Comparison of ENCODE assay signal across 23 mouse cellular contexts in the genomic region with DNA sequence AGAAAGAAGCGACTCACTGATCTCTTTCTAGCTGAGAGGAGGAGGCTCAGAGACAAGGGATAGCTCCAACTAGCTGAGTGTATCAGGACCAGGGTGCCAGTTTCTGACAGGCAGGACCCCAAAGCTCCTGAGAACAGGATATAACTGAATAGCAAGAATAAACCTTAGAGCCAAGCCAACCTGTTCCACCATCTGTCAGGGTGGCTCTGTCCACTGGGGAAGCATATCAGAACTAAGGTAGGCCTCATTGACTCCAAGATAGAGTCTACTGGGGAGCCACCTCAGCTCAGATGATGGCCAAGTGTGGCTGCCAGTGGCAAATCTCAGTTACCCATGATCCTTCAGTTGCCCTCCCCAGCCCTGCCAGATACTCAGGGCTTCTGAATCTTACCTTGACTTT. TPM values are rescaled to one million over a fixed set of nuclear protein-coding genes. Genes with fewer than 3 reads are reported as not detected.
DNase-seq lines count a peak whose midpoint lies in the region; ATAC-seq and TF ChIP-seq lines count a peak whose summit lies in the region.
"Had no signal": no experiment of that assay in that cellular context is flagged by ENCODE, and none has a peak within 500 bp of the region (broad histone marks: within the 10 kb centered on the region; RNA-seq: fewer than 3 reads in every experiment).

No protein-coding gene starts in this region.

- peak overlapping the region; percentile 39; the same call in 1 of the 2 replicates for H3K27ac ChIP-seq in cerebellum, adult 2 months (ENCODE audit: insufficient read depth, low read length)
- H3K27ac ChIP-seq in forebrain, embryonic 10.5 days = no peak overlapping the region
- H3K27ac ChIP-seq in intestine, embryonic 15.5 days = no peak overlapping the region
- H3K27ac ChIP-seq: embryonic facial prominence, embryonic 12.5 days; embryonic facial prominence, embryonic 15.5 days; forebrain, embryonic 13.5 days; hindbrain, embryonic 12.5 days; hindbrain, embryonic 15.5 days had no signal

- DNase-seq in cerebellum, postnatal 4 days (ENCODE audit: low spot score in 2 of 2) = no peak
- DNase-seq in brain, adult 2 months (ENCODE audit: low read depth, low spot score) = peak; percentile 94
- DNase-seq in cerebellum, adult 2 months = peak; percentile 62 to 84
- DNase-seq in cerebellum, adult 9-11 months = peak; percentile 82
- no peak for DNase-seq in forebrain, embryonic 10.5 days (ENCODE audit: extremely low spot score, low spot score)
- no peak for DNase-seq in urinary bladder, postnatal 25 days (ENCODE audit: low spot score)
- DNase-seq: adrenal gland, adult 8-10 months; adrenal gland, postnatal 25 days; gastrocnemius, postnatal 10 days; gastrocnemius, postnatal 36 days; kidney, adult 11 months; kidney, adult 8-10 months had no signal

- no peaks in the 10 kb centered on the region for H3K27me3 ChIP-seq in cerebellum, adult 2 months (ENCODE audit: control insufficient read depth, insufficient read depth, low read length)
- no peaks in the 10 kb centered on the region for H3K27me3 ChIP-seq in forebrain, embryonic 10.5 days (ENCODE audit: poor library complexity, severe bottlenecking)
- no peaks in the 10 kb centered on the region for H3K27me3 ChIP-seq in intestine, embryonic 15.5 days (replicated peaks)
- H3K27me3 ChIP-seq: embryonic facial prominence, embryonic 12.5 days; forebrain, embryonic 13.5 days; hindbrain, embryonic 12.5 days; hindbrain, embryonic 15.5 days had no signal

- peak; percentile 90 for ATAC-seq in cerebellum, adult (ENCODE audit: insufficient number of reproducible peaks, low FRiP score, low TSS enrichment)
- no peak for ATAC-seq in intestine, embryonic 15.5 days
- ATAC-seq: activated CD4-positive, CD25-positive, alpha-beta regulatory T cell, adult 4 months; forebrain, embryonic 13.5 days; forebrain, embryonic 16.5 days had no signal

- 3% methylated on average over 1 of the region's 1 CpGs for WGBS in cerebellum, adult 2 months
- WGBS in forebrain, embryonic 10.5 days = 89% methylated on average over 1 of the region's 1 CpGs
- WGBS in intestine, embryonic 15.5 days = 74% methylated on average over 1 of the region's 1 CpGs

- no peak overlapping the region for H3K4me3 ChIP-seq in cerebellum, adult 2 months (replicated peaks; ENCODE audit: insufficient read depth, low read depth, low read length)
- no peak overlapping the region for H3K4me3 ChIP-seq in forebrain, embryonic 10.5 days
- no peak overlapping the region for H3K4me3 ChIP-seq in intestine, embryonic 15.5 days (replicated peaks)
- H3K4me3 ChIP-seq: embryonic facial prominence, embryonic 12.5 days; embryonic facial prominence, embryonic 15.5 days; erythroblast, embryonic 14.5 days; forebrain, embryonic 13.5 days; hindbrain, embryonic 12.5 days; hindbrain, embryonic 15.5 days had no signal

- H3K9me3 ChIP-seq in forebrain, embryonic 10.5 days = no peaks in the 10 kb centered on the region
- no peaks in the 10 kb centered on the region for H3K9me3 ChIP-seq in intestine, embryonic 15.5 days
- H3K9me3 ChIP-seq: embryonic facial prominence, embryonic 12.5 days; embryonic facial prominence, embryonic 15.5 days; forebrain, embryonic 13.5 days; hindbrain, embryonic 12.5 days; hindbrain, embryonic 15.5 days had no signal

- H3K4me1 ChIP-seq in cerebellum, adult 2 months (ENCODE audit: control insufficient read depth, insufficient read depth, low read length) = peaks cover 20% of the 10 kb centered on the region
- peaks cover 21% of the 10 kb centered on the region for H3K4me1 ChIP-seq in forebrain, embryonic 10.5 days
- H3K4me1 ChIP-seq in intestine, embryonic 15.5 days (replicated peaks) = no peaks in the 10 kb centered on the region
- H3K4me1 ChIP-seq: embryonic facial prominence, embryonic 12.5 days; hindbrain, embryonic 12.5 days had no signal

- TF ChIP-seq POLR2A in cerebellum, adult 2 months (IDR thresholded peaks at IDR 0.05; ENCODE audit: borderline replicate concordance, insufficient read depth, low read length) = no peak

- TF ChIP-seq CTCF in cerebellum, adult 2 months (IDR thresholded peaks at IDR 0.05; ENCODE audit: borderline replicate concordance, insufficient read depth, low read depth, low read length) = no peak

- H3K4me2 ChIP-seq in intestine, embryonic 15.5 days (replicated peaks) = no peak overlapping the region
- H3K4me2 ChIP-seq: embryonic facial prominence, embryonic 12.5 days; embryonic facial prominence, embryonic 15.5 days; forebrain, embryonic 13.5 days; heart, embryonic 11.5 days; hindbrain, embryonic 12.5 days; hindbrain, embryonic 15.5 days had no signal

- H3K36me3 ChIP-seq in forebrain, embryonic 10.5 days (replicated peaks) = no peaks in the 10 kb centered on the region
- no peaks in the 10 kb centered on the region for H3K36me3 ChIP-seq in intestine, embryonic 15.5 days
- H3K36me3 ChIP-seq: embryonic facial prominence, embryonic 12.5 days; embryonic facial prominence, embryonic 15.5 days; hindbrain, embryonic 12.5 days; hindbrain, embryonic 15.5 days had no signal

- no peak overlapping the region for H3K9ac ChIP-seq in intestine, embryonic 15.5 days
- H3K9ac ChIP-seq: embryonic facial prominence, embryonic 12.5 days; embryonic facial prominence, embryonic 15.5 days; forebrain, embryonic 13.5 days; hindbrain, embryonic 12.5 days; hindbrain, embryonic 15.5 days had no signal

RNA-seq across cellular contexts. Expression of gene Stum, which starts 42.0 kb away (rescaled TPM):
- polyA plus RNA-seq in cerebellum, adult 2 months (2012; rRNA removed) = 7.3 and 8.2 TPM in 2 replicates
- 3.8 and 4.0 TPM in 2 replicates for polyA plus RNA-seq in forebrain, embryonic 10.5 days (2016; fragmentation: Nextera tagmentation; extraction: Ambion mirVana)
- 1.4 and 1.6 TPM in 2 replicates for polyA plus RNA-seq in intestine, embryonic 15.5 days (2015; fragmentation: Nextera tagmentation; extraction: Ambion mirVana)
- polyA plus RNA-seq: activated CD4-positive, CD25-positive, alpha-beta regulatory T cell, adult 4 months; erythroblast, embryonic 14.5 days had no signal

RNA-seq across cellular contexts. Expression of gene Parp1, which starts 43.4 kb away (rescaled TPM):
- 58.1 and 63.1 TPM in 2 replicates for polyA plus RNA-seq in cerebellum, adult 2 months (2012; rRNA removed)
- 328 and 332 TPM in 2 replicates for polyA plus RNA-seq in forebrain, embryonic 10.5 days (2016; fragmentation: Nextera tagmentation; extraction: Ambion mirVana)
- polyA plus RNA-seq in intestine, embryonic 15.5 days (2015; fragmentation: Nextera tagmentation; extraction: Ambion mirVana) = 109 TPM in 2 replicates

Comparison
In these comparisons a context has a peak if more than half of its experiments do, and no peak if none do; other contexts are left out.
1. DNase-seq: peak in brain, adult 2 months (single experiment), cerebellum, adult 2 months (2 of 2) and cerebellum, adult 9-11 months (single experiment); none in cerebellum, postnatal 4 days (0 of 2), forebrain, embryonic 10.5 days (single experiment) and urinary bladder, postnatal 25 days (single experiment).